8 mouse cellular contexts compared by ENCODE assay signal in the genomic region with DNA sequence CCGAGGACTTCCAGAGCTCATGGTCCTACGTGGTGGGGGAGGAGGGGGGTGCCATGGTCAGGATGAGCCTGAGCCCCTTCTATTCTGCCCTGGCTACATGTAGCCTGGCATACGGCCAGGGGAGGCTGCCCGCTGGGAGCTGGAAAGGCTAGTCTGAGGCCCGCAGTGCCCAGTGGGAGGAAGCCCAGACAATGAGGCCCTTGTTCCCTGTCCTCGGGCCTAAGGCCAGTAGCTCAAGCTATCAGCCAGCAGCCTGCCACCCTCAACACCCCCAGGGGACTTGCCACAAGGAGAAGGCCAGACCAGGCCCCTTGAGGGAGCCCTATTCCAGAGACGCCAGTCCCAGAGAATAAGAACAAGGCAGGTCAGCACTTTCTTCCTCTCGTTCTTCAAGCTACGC. TPM values are rescaled to one million over a fixed set of nuclear protein-coding genes. Genes with fewer than 3 reads are reported as not detected.
A peak's percentile ranks its signal among the peaks of the same experiment; 100 is the strongest.
DNase-seq lines count a peak whose midpoint lies in the region; ATAC-seq lines count a peak whose summit lies in the region.
"Had no signal": no experiment of that assay in that cellular context is flagged by ENCODE, and none has a peak within 500 bp of the region (broad histone marks: within the 10 kb centered on the region; RNA-seq: fewer than 3 reads in every experiment).

No protein-coding gene starts in this region.

- H3K4me1 ChIP-seq in midbrain, embryonic 13.5 days (replicated peaks): peaks cover 41% of the 10 kb centered on the region

- no peak overlapping the region for H3K9ac ChIP-seq in midbrain, embryonic 13.5 days (replicated peaks)
- H3K9ac ChIP-seq: liver, embryonic 13.5 days had no signal

- peaks cover 5% of the 10 kb centered on the region for H3K27me3 ChIP-seq in midbrain, embryonic 13.5 days

- no peaks in the 10 kb centered on the region for H3K9me3 ChIP-seq in midbrain, embryonic 13.5 days
- H3K9me3 ChIP-seq: liver, embryonic 13.5 days had no signal

- peak; percentile 47 for DNase-seq in urinary bladder, postnatal 14 days (ENCODE audit: low spot score)
- no peak for DNase-seq in urinary bladder, adult 18-20 months (ENCODE audit: low spot score in 2 of 2)
- peak; percentile 75 for DNase-seq in fibroblast of lung, adult 2 months (ENCODE audit: low read depth)
- peak; percentile 66 to 84 for DNase-seq in layer of hippocampus, adult 18-20 months (ENCODE audit: low spot score in 2 of 2)
- DNase-seq in thymus, postnatal 0 days (ENCODE audit: low spot score): no peak
- DNase-seq: liver, embryonic 13.5 days had no signal

- peak; percentile 49 for ATAC-seq in midbrain, embryonic 13.5 days
- no peak for ATAC-seq in erythroid progenitor cell, adult 5-6 weeks (replicated peaks; ENCODE audit: low FRiP score, poor library complexity, severe bottlenecking)

- WGBS in midbrain, embryonic 13.5 days: 37% methylated on average over 9 of the region's 9 CpGs

- 0 out of 2 replicates have a peak overlapping the region, but pooled peaks have one; percentile 9 for H3K4me2 ChIP-seq in midbrain, embryonic 13.5 days (replicated peaks)
- H3K4me2 ChIP-seq: liver, embryonic 13.5 days had no signal

- H3K27ac ChIP-seq in midbrain, embryonic 13.5 days: peak overlapping the region; percentile 74
- H3K27ac ChIP-seq: liver, embryonic 13.5 days had no signal

- peaks cover 36% of the 10 kb centered on the region for H3K36me3 ChIP-seq in midbrain, embryonic 13.5 days
- H3K36me3 ChIP-seq: liver, embryonic 13.5 days had no signal

- no peak overlapping the region for H3K4me3 ChIP-seq in midbrain, embryonic 13.5 days (replicated peaks)
- H3K4me3 ChIP-seq: liver, embryonic 13.5 days had no signal

RNA-seq across cellular contexts. Expression of gene Lrrc75b, which starts 4.1 kb away (rescaled TPM):
- 10 to 100 TPM; 10.3 to 12.9 TPM for total RNA-seq in layer of hippocampus, adult 18-20 months (2021)
- polyA plus RNA-seq in midbrain, embryonic 13.5 days (2015; fragmentation: Nextera tagmentation; extraction: Ambion mirVana): 21.4 and 21.8 TPM in 2 replicates
- not detected in 2 replicates for total RNA-seq in erythroid progenitor cell, adult 5-6 weeks (2015; ENCODE audit: low replicate concordance)
- not detected in 2 replicates for total RNA-seq in erythroid progenitor cell, adult 5-6 weeks (2017; ENCODE audit: low replicate concordance)
- 0.41 and 0.86 TPM in 2 replicates for polyA plus RNA-seq in thymus, postnatal 0 days (2015; fragmentation: Nextera tagmentation; extraction: Ambion mirVana)

RNA-seq across cellular contexts. Expression of gene Ggt1, which starts 5.4 kb away (rescaled TPM):
- 1 to 10 TPM; 2.6 to 2.8 TPM for total RNA-seq in layer of hippocampus, adult 18-20 months (2021)
- polyA plus RNA-seq in midbrain, embryonic 13.5 days (2015; fragmentation: Nextera tagmentation; extraction: Ambion mirVana): 0.76 and 0.94 TPM in 2 replicates
- total RNA-seq in erythroid progenitor cell, adult 5-6 weeks (2015; ENCODE audit: low replicate concordance): not detected in 2 replicates
- total RNA-seq in erythroid progenitor cell, adult 5-6 weeks (2017; ENCODE audit: low replicate concordance): not detected in 2 replicates
- polyA plus RNA-seq in thymus, postnatal 0 days (2015; fragmentation: Nextera tagmentation; extraction: Ambion mirVana): 0.90 and 1.5 TPM in 2 replicates

RNA-seq across cellular contexts. Expression of gene Ggt5, which starts 33.1 kb away (rescaled TPM):
- 1 to 10 TPM; 1.6 to 2.1 TPM for total RNA-seq in layer of hippocampus, adult 18-20 months (2021)
- 1.9 and 2.4 TPM in 2 replicates for polyA plus RNA-seq in midbrain, embryonic 13.5 days (2015; fragmentation: Nextera tagmentation; extraction: Ambion mirVana)
- 1.1 TPM in 1 of 2 replicates, not detected in the other for total RNA-seq in erythroid progenitor cell, adult 5-6 weeks (2015; ENCODE audit: low replicate concordance)
- total RNA-seq in erythroid progenitor cell, adult 5-6 weeks (2017; ENCODE audit: low replicate concordance): 0.39 TPM in 1 of 2 replicates, not detected in the other
- 11.9 and 12.0 TPM in 2 replicates for polyA plus RNA-seq in thymus, postnatal 0 days (2015; fragmentation: Nextera tagmentation; extraction: Ambion mirVana)

RNA-seq across cellular contexts. Expression of gene Gucd1, which starts 38.3 kb away (rescaled TPM):
- total RNA-seq in layer of hippocampus, adult 18-20 months (2021): 10 to 100 TPM; 12.8 TPM
- polyA plus RNA-seq in midbrain, embryonic 13.5 days (2015; fragmentation: Nextera tagmentation; extraction: Ambion mirVana): 23.7 and 27.3 TPM in 2 replicates
- 71.7 and 89.7 TPM in 2 replicates for total RNA-seq in erythroid progenitor cell, adult 5-6 weeks (2015; ENCODE audit: low replicate concordance)
- total RNA-seq in erythroid progenitor cell, adult 5-6 weeks (2017; ENCODE audit: low replicate concordance): 90.9 and 159 TPM in 2 replicates
- polyA plus RNA-seq in thymus, postnatal 0 days (2015; fragmentation: Nextera tagmentation; extraction: Ambion mirVana): 17.5 and 18.2 TPM in 2 replicates

RNA-seq across cellular contexts. Expression of gene Snrpd3, which starts 38.7 kb away (rescaled TPM):
- 10 to 100 TPM; 63.1 to 67.3 TPM for total RNA-seq in layer of hippocampus, adult 18-20 months (2021)
- polyA plus RNA-seq in midbrain, embryonic 13.5 days (2015; fragmentation: Nextera tagmentation; extraction: Ambion mirVana): 167 and 178 TPM in 2 replicates
- total RNA-seq in erythroid progenitor cell, adult 5-6 weeks (2015; ENCODE audit: low replicate concordance): 14.3 and 49.7 TPM in 2 replicates
- 16.3 and 42.9 TPM in 2 replicates for total RNA-seq in erythroid progenitor cell, adult 5-6 weeks (2017; ENCODE audit: low replicate concordance)
- 149 and 167 TPM in 2 replicates for polyA plus RNA-seq in thymus, postnatal 0 days (2015; fragmentation: Nextera tagmentation; extraction: Ambion mirVana)

Comparison
In these comparisons a context has a peak if more than half of its experiments do, and no peak if none do; other contexts are left out.
1. DNase-seq: peak in urinary bladder, postnatal 14 days (single experiment), fibroblast of lung, adult 2 months (single experiment) and layer of hippocampus, adult 18-20 months (2 of 2); none in urinary bladder, adult 18-20 months (0 of 2) and thymus, postnatal 0 days (single experiment).
2. RNA of gene Lrrc75b, which starts 4.1 kb away (total RNA-seq): 10.3 to 12.9 TPM in layer of hippocampus, adult 18-20 months; not detected in erythroid progenitor cell, adult 5-6 weeks; every median in the first group is over 10 times any median in the second.